Mouse (Mus musculus) embryo, embryonic 10 days (tissue): ENCODE results near the gene Smim5.
A peak's percentile ranks its signal among the peaks of the same experiment; 100 is the strongest.

ENCODE experiments used
- DNase-seq: peaks from one replicate; pipeline ENCODE4 v3.0.0-alpha.2; 2015; ENCODE audit warnings: low spot score

The Smim5 gene

DNA sequence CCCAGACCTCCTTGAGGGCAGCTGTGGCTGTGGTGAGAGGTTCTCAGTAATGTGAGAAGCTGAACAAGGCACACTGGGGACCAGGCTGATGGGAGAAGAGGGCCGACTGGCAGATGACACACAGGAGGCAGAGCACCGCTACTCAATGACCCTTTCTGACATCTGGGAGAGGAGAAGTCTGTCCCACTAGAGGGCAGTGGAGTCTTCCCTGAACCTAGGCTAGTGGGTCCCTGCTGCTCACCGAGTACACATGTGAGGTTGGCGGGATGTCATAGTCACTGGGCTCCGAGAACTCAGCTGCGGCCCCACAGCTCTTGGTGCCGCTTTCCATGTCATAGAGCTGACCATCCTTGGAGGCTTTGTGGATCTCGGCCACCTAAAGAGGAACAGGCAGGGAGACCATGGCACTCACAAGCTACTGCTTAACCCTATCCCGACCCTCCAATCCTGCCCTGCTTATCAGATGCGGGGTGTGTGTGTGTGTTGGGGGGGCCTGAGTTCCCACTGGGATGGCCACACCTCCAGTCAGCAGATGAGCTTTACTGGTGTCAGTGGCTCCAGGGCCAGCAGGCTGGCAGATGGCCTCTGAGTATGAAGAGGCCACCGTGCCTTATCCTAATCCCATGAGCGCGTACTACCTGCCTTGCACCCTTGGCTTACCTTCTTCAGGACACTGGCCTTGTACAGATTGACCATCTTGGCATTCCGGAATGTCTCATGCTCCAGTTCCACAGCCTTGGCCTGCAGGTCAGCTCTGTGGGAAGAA, 4.8 kb upstream of the Smim5 start:
- peak; percentile 69 for DNase-seq

DNA sequence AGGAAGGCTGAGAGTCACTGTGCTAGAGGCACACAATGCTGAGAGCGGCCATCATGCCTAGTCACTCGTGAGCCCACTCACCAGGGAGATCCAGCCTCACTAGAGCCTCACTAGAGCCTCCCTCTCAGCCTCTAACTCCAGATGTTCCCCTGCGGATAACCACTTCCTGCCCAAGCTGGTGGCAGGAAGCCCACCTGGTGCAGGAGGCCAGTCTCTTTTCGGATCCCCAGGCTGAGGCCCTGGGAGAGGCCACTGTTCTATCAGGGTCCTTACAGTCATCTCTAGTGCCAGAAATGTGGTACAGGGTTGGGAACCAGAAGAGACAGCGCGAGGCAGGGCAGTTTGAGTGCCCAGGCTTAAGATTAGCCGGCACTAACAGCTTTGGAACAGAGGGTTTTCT, 1.3 kb upstream of the Smim5 start:
- no peak for DNase-seq

- DNase-seq = peak; percentile 40
Measured at GRCm38 (mm10) chr11:115898886-115899285, 880 bp upstream of the Smim5 start.

DNA sequence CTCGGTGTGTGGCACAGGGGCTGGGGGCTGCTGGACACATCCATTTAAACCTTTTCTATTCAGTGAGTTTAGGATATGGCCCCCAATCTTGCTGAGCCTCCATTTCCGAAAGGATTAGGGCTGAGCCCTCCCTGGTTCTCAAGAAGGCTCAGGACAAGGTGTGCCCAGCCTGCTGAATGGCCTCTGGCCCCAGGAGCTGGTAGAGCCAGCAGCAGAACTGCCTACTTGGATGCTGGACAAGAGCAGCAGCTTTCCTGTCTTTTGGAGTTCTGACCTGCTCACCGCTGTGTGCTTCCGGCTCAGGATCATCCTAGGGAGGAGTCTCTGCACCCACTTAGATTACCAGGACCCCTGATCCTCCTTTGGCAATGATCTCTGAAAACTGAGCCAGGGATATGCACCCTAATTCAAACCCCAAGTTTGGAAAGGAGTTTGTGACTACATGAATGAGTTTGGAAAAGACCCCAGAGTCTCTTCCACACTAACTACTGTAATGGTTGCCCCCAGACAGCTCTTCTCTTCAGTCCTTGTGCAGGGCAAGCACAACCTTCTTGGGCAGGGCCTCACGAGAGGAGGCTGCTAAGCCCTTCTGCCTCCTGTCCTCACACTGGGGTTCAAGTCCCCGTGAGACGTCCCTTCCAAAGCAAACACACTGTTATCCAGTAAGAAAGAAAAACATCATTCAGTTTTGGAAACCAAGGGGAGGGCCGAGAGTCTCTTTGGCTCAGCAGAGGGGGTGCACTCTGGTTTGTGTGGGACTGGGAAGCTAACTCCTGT, 983 bp downstream of the Smim5 start:
- no peak for DNase-seq

- DNase-seq = no peak
Measured at GRCm38 (mm10) chr11:115901338-115902161, 1.8 kb downstream of the Smim5 start.

GRCm38 (mm10) chr11:115902177-115902576, 2.4 kb downstream of the Smim5 start:
- DNase-seq = no peak

DNA sequence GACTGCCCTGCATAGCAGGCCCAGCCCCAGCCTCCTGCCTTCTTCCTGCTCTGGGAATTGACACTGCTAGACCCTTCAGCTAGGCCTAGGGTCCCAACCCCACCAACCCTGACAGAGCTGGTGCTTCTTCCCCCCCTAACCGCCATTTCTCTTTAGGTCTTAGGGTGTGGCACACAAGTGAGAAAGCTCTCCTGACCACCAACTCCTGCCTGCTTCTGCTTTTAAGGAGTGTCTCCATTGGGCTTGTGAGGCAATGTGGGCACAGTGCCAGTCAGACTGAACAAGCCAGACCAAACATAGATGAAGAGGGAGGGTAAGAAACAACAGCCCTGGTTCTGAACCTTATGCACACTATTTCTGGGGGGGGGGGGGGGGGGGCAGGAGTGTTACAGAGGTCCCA, 3.1 kb downstream of the Smim5 start:
- no peak for DNase-seq

- DNase-seq = no peak
Measured at GRCm38 (mm10) chr11:115903384-115904230, 3.8 kb downstream of the Smim5 start.

- DNase-seq = no peak
Measured at GRCm38 (mm10) chr11:115904231-115904955, 4.6 kb downstream of the Smim5 start.

- peak; percentile 43 for DNase-seq
Measured at GRCm38 (mm10) chr11:115904956-115905790, 5.4 kb downstream of the Smim5 start.

DNA sequence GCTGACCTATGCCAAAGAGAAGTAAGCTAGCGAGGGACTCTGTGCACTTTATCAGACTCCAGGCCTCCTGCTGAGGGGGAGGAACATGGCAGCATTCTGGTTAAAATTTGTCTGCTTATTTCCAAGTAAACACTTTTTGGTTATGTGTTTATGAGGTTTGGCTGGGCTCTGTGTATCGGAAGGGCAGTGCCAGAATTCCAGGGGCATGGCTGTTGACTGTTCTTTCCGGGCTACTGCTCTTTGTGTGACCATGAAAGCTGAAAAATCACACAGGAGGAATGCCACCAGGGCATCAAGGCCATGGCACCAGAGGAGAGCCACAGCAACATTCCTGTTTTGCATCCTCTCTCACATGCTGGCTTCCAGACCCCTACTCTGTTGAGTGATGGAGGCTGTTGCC, 6.3 kb downstream of the Smim5 start:
- DNase-seq = no peak

DNA sequence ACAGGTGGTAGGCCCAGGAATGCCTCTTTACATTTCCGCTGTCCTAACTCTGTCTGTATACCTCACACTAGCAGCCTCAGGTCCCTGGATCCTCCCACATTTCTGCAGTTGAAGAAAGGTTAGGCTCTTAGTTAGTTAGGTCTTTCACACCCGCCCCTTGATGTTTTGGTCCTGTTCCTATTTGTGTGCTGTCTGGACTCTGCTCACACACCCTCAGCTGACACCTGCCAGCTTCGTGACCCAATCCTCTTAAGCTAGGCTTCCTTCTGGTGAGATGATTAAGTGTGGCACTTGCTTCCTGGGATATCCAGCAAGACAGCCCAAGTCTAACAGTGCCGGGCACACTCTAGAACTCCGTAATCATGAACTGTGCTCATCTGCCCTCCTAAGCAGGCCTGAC, 6.8 kb downstream of the Smim5 start:
- DNase-seq = no peak

DNA sequence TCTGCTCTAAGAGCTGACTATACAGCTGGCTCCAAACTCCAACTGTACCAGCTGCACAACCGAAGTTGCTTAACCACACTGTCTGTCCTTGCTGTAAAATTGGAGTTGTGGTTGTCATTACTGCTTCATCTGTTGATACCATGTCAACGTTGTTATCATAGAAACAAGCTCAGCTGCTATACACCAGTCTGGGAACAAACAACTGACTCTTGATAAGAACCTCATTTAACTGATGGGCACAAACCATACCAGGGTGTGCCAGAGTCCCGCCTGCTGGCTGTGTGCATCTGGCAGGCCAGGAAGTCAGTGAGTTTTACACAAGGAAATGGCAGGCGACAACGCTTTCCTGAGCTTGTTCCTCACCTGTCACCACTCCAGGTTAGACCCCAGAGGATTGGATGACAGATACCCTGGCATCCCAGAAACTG, 11.4 kb downstream of the Smim5 start:
- DNase-seq = no peak

- no peak for DNase-seq
Measured at GRCm38 (mm10) chr11:115911632-115912376, 12.0 kb downstream of the Smim5 start, which contains the start of gene Smim6. TSS of gene Smim6 (plus strand) at chr11:115912017.

- DNase-seq = no peak
Measured at GRCm38 (mm10) chr11:115916579-115916978, 16.8 kb downstream of the Smim5 start.

DNA sequence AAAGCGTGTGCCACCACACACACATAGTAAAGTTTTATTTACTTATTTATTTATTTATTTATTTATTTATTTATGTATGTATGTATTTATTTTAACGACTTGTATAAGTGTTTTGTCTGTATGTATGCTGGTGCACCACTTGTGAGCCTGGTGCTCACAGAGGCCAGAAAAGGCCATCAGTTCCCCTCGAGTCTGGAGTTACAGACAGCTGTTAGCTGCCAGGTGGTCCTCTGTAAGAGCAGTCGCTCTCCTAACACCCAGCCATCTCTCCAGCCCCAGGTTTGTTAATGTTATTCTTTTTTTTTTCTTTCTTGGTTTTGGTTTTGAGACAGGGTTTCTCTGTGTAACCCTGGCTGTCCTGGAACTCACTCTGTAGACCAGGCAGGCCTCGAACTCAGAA, 18.9 kb downstream of the Smim5 start:
- no peak for DNase-seq

GRCm38 (mm10) chr11:115919073-115919472, 19.3 kb downstream of the Smim5 start:
- no peak for DNase-seq

- peak; percentile 76 for DNase-seq
Measured at GRCm38 (mm10) chr11:115920110-115920818, 20.5 kb downstream of the Smim5 start.
